Mouse (Mus musculus) natural killer cell, adult 2 months (primary cell): ENCODE measurements around the gene Lhx4.

Experiments
- DNase-seq, 2 experiments: peaks; one replicate each; pipeline ENCODE4 v3.0.0; 2022; ENCODE audit warnings: low spot score in 2 of 2

Gene Lhx4

GRCm38 (mm10) chr1:155703191-155703680 is 48.2 kb downstream of the Lhx4 start:
- DNase-seq, result no peak

- DNase-seq, result no peak
These were observed 50.6 kb downstream of the Lhx4 start for GRCm38 (mm10) chr1:155700886-155701285.

- no peak for DNase-seq
These were observed 52.9 kb downstream of the Lhx4 start for GRCm38 (mm10) chr1:155698373-155699159.

GRCm38 (mm10) chr1:155693443-155693842 is 58.0 kb downstream of the Lhx4 start:
- no peak for DNase-seq

GRCm38 (mm10) chr1:155693026-155693425 is 58.5 kb downstream of the Lhx4 start:
- no peak for DNase-seq

- DNase-seq, result no peak
These were observed 59.3 kb downstream of the Lhx4 start for GRCm38 (mm10) chr1:155692230-155692629.

GRCm38 (mm10) chr1:155689558-155689957 is 61.9 kb downstream of the Lhx4 start:
- DNase-seq, result no peak

- no peak for DNase-seq
These were observed 62.3 kb downstream of the Lhx4 start for GRCm38 (mm10) chr1:155689141-155689540.

- DNase-seq, result no peak
These were observed 64.7 kb downstream of the Lhx4 start for GRCm38 (mm10) chr1:155686816-155687215.

GRCm38 (mm10) chr1:155681116-155681799 is 70.2 kb downstream of the Lhx4 start:
- no peak for DNase-seq

GRCm38 (mm10) chr1:155675570-155675969 is 75.9 kb downstream of the Lhx4 start:
- DNase-seq, result no peak

- DNase-seq, result no peak
These were observed 87.5 kb downstream of the Lhx4 start for GRCm38 (mm10) chr1:155663994-155664393.

GRCm38 (mm10) chr1:155656321-155656720 is 95.2 kb downstream of the Lhx4 start:
- no peak for DNase-seq

GRCm38 (mm10) chr1:155654961-155655360 is 96.5 kb downstream of the Lhx4 start:
- no peak for DNase-seq

GRCm38 (mm10) chr1:155650121-155650846 is 101.2 kb downstream of the Lhx4 start:
- DNase-seq, result no peak
